Mouse (Mus musculus) NIH3T3 (cell line): ENCODE results near the gene Zc3h14.
A peak's percentile ranks its signal among the peaks of the same experiment; 100 is the strongest.

ENCODE experiments used
- DNase-seq: peaks from one replicate; pipeline ENCODE4 v3.0.0-alpha.2; 2012; ENCODE audit warnings: low read depth

Gene Zc3h14

DNA sequence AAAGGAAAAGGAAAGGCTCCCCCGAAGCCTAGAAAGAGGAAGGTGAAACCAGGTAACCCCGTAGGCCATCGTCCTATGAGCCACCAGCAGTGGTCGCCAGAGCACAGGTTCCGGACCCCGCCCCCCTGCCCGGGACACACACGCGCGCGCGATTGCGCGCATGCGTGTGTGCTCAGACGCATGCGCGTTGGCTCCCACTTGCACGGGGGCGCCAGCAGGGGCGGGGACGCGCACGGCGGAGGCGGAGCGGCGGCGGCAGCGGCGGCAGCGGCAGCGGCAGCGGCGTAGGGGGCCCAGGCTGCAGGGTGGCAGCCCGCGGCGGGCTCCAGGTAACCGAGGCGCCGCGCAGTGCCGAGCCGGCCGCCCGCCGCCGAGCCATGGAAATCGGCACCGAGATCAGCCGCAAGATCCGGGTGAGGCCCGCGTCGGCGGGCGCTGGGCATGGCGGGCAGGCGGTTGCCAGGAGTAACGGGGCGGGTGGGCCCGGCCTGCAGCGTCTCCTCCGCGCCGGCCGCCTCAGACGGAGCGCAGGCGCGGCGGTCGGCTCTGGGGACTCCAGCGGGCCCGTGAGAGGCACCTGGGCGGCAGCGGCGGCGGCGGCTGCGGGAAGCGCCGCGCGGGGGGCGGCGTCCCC is at the start of gene Zc3h14:
Gene Zc3h14 (plus strand): TSS at position 219 of the 634 bp plus-strand sequence.
- peak; percentile 99 for DNase-seq

DNA sequence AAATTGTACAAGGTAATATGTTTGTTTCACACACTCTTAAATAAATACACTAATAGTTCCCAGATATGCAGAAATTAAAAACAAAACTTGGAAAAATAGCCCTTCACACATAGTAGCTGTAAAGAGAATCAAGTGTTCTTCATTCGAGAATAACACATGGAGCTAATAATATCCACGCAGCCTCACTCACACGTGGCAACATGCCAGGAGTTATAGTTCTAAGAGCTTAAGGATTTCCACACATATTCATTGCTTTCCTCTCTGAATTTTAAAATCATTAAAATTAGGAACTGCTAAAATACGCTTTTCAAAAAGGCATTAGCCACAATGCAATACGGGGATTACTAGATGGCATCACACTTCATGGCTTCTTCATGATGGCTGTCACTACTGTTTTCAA is 49.6 kb upstream of the Zc3h14 start:
- peak; percentile 72 for DNase-seq

DNA sequence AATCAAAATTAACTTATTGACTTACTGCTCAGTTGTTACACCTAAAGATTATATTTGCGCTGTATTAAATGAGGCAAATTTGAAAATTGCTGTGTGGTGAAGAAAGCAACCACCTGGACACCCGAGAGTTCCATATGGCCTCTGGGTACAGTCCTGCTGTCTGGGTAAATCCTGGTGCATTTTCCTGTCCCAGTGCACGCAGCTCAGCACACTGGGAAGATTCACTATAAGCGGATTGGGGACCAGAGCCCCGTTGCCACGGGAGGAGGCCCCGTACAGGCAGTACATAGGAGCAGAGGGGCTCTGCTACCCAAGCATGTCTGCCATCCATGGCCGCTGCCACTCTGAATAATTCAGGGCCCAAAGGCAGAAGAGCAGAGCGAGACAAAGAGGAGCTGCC is 45.2 kb upstream of the Zc3h14 start:
- DNase-seq = no peak

DNA sequence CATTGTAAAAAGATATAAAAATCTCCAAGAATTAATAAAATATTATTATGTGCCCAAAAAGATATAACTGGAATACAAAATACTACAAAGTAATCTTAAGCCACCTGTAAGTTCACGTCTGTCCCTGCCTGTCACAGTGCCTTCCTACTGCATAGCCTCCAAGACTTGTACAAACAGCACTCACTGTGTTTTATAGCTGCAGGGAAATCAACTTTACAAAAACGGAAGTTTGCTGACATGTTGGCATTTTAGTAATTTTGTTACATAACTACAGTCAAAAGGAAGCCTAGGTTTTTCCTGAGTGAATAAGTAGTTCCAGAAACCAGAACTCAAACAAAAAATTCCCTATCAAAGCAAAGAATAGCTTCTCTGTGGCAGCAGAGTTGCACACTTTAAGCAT is 43.2 kb upstream of the Zc3h14 start:
- no peak for DNase-seq

DNA sequence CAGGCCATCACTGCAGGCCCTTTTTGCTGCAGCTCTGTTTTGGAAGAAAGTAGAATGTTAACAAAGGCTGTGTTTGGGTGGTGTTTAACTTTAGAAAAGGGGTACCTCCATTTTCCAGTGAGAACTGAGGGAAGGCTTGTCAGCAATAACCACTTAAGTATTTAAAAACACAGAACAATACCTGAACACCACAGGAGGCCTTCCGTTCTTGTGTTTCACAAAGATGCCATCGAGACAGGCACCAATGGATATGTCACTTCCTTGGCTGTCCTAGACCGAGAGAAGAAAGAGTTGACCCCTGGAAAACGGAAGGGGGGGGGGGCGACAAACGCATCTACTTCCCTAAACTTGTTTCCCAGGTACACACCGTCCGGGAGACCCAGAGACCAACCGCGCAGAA is 42.8 kb upstream of the Zc3h14 start:
- no peak for DNase-seq

DNA sequence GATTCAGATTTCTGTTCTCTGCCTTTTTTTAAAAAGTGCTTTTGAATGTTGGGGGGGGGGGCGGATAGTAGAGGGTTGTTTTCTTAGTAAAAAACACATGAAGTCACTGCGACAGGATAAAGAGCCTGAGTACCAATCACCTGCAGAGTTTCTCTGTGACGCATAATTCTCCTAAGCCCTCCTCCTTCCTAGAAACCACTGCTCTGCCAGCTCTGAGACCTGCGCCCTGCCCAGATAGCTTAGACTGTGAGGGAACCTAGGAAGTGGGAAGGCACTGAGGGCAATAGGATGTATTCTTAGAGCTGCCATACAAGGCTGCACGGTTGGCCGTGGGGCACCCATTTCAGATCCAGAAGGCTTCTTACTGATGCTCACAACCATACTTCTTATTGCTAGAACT is 33.9 kb upstream of the Zc3h14 start:
- DNase-seq = no peak

DNA sequence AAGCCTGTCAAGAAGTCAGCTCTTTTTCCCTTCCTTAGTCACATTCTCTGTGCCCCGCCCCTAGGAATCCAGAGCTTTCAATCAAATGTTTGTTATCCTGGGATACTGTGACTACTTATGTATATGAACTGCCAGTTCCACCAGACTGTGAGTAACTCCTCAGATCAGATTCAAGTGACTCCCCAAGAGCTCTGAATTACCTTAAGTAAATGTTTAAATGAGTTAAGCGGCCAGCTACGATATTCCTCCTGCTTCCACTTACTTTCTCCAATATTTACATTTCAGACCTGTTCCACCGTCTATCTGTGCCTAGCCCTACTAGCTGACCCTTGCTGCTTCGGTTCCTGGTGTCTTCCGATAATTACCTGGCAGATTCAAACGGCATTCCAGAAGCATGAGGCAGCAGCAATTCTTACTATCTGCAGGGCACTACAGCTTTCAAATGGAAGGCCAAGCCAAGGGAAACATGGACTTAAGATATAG is 33.1 kb upstream of the Zc3h14 start:
- DNase-seq = peak; percentile 76

DNA sequence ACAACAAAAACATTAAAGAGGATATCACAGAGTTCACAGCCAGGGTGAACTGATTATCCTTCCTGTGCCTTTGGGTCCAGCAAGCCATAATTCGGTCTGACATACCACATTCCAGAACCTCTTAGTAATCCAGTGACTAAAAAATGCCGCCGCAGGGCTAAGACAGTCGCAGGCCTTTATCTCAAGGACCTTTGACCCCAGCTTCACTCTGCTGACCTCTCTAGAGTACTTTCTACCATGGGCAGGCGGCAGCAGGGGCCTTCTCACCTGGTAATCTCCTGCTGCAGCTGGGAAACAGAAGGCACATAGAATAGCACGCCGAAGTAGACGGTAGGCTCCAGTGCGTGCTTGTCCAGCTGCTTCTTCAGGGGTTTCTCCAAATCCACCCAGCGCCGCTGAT is 32.0 kb upstream of the Zc3h14 start:
- peak; percentile 41 for DNase-seq

DNA sequence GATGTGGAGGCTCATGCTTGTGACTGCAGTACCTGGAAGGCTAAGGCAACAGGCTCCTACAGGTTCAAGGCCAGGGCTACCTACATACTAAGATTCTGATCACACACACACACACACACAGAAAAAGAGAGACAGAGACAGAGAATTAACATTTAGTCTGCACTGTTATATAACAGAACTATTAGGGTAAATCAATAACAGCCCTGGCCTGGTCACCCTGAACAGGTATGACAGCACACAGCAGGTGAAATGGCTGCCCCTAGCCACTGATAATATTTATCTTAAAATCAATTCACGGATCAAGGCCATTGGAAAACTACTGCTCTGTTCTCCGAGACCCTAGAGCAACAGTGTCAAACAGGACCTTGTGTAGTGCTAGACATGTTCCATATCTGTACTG is 30.6 kb upstream of the Zc3h14 start:
- DNase-seq = no peak

DNA sequence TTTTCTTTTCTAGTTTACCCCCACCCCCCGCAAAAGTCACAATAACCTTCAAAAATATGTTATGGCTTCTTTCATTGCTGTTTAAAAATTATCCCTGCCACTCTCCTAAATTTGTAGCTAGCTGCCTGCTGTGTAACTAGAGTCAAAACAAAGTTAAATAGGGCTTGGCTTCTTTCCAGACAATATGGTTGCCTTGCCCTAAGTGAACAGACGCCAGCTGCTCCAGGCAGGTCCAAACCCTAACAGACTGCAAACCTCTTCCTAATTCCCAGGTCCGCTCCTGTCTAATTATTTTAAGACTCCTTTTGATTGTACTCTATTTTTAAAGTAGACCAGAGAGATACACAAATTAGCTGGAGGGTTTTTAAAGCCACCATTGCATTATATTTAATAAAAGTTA is 26.1 kb upstream of the Zc3h14 start:
- DNase-seq = no peak

DNA sequence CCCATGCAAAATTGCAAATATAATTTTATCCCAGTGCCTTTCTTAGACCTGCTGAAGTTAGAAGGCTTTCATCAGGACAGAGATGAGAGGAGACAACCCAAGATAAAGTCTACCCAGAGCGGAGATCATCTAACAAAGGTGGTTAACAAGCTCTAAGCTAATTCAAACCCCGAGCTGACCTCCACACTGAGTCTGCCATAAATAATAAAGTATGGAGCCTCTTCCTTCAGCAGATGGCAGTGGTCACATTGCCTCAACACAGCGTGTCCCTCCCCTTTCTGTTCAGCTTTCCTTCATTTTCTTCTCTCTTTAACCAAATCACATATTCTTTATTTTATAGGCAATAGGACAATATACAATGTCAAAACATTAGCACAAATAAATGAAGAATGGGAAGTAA is 25.7 kb upstream of the Zc3h14 start:
- no peak for DNase-seq

DNA sequence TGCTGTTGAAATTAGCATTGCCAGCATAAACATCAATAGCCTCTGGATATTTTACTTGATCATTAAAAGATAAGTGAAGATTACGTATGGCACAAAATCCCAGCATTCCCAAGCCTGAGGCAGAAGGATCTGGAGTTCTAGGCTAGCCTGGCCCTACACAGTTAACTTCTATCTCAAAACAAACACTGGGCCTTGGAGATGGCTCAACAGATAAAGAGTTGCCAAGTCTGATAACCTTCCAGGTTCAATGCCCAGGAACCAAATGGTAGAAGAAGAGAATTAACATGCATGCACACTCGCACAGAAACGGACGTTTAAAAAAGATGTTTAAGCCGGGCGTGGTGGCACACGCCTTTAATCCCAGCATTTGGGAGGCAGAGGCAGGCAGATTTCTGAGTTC is 22.5 kb upstream of the Zc3h14 start:
- DNase-seq = no peak

DNA sequence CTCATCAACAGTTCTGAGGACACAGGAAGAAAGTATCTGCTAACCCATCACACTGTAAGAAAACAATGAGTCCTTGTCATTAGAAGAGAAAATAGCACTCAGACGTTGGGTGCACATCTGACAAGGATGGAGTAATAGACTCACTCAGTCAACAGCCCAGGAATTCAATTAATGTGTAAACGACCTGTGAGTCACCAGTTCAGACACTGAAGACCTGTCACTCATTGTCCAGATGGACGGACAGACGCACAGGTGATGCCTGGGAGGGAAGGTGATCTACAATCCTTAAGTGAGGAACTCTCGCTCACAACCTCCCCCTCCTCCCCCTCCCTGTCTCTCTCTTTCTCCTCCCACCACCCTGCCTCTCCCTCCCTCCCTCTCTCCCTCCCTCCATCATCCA is 21.8 kb upstream of the Zc3h14 start:
- DNase-seq = peak; percentile 5

DNA sequence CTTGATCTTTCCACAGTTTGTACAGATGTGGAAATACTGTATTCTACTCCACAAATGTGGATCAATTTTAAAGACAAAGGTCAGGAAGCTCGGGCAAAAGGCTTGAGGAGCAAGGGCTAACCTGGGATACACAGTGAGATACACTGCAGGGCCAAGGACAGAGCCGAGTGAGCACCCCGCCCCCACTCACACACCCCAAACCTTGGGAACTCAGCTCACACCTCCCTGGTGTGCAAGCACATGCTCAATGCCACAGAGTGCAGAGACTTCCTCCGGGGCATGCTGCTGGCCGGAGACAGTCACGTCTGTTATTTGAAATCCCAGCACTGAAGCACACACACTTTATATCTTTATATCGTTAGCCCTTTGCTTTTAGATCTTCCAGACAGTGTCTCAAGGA is 20.7 kb upstream of the Zc3h14 start:
- DNase-seq = no peak

DNA sequence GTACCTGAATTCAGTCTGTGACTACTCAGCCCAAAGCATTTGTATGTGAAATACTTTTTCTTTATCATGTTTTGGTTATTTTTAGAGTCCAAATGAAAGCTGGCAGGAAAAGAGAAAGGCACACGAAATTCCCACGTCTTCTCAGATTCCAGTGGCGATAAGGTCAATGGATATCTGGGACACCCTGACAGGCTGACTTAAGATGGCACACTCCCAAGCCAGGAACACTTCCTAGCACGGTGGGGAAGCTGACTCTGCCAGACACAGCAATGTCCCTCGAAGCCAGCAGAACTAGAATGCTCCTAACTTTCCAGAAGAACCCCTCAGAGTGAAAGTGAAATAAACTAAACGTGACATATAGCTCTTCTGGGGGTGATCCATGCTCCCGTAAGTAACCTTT is 19.6 kb upstream of the Zc3h14 start:
- DNase-seq = no peak

DNA sequence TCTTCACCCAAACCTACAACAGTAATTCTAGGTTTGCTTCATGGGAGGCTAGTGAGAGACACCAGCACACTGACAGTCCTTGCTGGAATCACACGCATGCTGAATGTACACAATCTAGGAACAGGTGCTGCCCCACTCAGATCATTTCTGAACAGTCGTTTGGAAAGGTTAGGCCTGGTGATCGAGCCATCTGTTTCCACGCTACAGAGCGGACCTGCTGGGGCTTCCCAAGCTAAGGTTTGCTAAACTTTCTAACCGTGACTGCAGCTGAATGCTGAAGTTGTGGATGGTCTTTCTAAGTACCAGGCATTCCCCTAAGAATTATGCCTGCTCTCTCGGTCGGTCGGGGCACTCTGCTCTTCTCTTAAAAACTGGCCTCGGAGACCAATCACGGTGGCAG is 16.1 kb upstream of the Zc3h14 start:
- no peak for DNase-seq

DNA sequence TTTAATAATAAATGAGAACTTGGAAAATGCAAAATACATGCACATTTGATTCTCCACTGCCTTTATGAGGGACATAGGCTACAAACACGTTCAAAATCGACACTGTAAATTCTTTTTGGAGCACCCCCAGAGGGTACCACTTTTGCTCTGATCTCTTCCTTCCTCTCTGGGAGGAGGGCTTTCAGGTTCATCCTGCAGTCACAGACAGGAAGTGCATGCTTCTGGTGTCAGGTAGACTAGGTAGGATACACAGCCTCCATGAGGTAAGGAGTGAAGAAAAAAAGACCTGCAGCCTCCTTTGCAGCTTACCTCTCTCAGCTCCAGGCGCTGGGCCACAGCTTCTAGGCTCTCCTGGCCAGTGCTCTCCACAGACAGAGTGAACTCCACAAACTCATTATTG is 13.6 kb upstream of the Zc3h14 start:
- DNase-seq = no peak

DNA sequence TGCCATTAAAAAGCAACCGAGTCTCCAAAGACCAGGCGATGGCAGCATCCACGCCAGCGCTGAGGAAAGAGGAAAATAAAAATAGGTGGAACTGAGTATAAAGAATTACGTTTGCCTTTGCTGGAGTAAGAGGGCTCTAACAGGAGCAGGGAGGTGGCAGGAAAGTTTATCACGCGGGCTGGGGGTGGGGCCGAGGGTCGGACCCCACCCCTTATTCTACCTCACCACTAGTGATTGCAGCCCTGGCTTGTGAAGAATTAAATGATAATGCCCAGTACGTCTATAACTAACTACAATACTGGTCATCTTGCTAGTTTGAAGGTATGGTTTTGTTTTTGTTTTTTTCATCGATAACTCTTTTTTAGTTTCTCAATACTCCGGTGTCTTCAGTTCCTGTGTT is 13.0 kb upstream of the Zc3h14 start:
- no peak for DNase-seq

DNA sequence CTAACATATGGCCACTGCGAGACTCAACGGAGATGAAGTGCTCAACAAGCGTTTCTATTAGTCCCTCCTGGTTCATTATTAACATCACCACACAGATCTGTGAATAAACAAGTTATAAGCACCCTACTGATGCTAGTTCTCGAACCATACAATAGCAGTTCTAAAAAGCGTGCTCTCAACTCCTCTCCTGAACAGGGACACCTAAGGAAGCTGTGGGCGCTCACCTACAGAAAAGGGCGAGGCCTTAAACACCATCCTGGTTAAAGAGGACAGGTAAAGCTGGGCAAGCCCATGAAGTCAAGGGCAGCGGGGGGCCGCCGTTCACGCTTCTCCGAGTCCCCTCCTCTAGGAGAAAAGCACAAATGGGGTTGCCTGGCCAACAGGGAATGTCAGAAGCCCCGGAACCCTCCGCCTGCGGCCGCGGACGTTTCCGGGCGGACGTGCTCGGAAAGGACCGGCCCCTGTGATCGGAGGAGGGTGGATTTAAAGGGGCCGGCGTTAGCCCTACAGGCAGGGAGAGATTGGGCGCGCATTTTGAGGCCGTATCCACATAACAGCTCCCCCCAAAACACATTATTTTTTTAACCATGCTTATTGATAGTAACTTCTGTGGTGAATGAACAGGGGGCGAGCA is 12.4 kb upstream of the Zc3h14 start:
- peak; percentile 94 for DNase-seq

DNA sequence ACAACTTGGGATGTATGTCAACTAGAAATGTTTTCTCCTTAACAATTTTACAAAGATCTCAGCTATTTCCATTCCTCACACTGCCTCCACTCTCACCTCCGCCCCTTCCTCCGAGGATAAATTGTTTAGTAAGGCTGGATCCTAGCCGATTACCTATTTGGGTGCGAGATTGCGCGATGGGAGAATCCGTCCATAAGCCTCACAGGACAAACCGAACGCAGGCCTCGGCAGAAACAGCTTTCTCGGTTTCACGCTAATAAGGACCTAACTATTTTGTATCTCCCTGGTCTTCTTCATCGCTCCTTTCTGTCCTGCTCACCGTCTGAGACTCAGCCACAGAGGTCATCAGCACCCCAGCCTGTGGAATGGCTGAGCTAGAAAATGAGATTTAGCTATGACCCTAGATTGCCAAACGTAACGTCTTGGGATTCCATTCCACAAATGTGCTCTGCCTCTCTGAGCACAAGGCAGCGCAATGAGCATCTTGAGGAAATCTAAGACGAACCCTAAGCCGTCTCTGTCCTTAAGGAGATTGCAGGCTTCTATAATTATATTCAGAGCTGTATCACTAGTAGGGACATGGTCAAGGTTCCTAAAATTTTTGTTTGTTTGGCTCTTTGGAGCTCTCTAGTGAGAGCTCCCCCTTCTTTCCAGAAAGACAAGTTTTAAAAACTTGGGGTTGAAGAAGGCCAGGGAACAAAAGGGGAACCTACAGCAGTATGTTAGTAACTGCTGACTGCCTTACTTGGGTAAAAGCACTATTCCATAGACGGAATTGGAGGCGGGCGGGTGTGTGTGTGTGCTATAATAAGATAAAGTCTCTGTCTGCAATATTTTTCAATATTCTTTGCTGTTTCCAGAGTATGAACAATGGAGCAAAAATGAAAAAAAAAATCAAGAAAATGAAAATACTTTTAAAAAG is 11.6 kb upstream of the Zc3h14 start:
- DNase-seq = peak; percentile 26

DNA sequence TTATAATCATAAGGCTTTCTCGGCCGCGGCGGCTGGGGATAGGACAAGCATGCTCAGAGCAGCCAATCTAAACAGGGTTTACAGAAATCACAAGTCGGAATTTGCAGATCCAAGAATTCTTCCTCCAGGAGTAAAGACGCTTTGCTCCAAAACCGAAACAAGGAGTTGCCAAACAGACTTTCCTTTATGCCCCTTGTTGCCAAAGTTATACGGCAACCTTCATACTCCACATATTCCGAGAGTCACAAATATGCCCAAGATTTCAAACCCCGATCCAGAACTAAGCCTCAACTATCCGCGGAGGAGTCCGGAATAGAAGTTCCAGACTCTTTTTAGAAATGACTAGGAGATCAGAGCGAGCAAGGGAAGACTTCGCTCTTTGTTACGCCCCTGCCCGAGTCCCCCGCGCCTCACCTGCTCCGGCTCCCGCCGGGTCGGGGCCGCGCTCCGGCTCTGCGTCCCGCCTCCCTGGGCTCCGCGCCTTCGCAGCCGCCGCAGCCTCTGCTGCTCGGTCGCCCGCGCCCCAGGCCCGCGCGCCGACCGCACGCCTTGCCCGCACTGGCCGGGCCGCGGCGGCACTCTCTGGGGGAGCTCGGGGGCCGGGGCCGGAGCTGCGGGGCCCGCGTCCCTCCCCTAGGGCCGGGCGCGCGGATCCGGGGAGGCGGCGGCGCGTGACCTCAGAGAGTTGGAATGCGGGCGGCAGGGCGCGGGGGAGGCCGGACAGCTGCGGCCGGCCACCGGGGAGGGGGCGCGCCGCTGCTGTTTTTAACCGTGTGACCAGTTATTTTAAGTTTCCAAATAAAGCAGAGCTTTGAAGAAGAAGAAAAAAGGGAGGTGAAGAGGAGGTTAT is 9.6 kb upstream of the Zc3h14 start, which contains the start of gene Ptpn21:
Gene Ptpn21 (minus strand): TSS at position 455 of the 850 bp plus-strand sequence.
- DNase-seq = peak; percentile 83

DNA sequence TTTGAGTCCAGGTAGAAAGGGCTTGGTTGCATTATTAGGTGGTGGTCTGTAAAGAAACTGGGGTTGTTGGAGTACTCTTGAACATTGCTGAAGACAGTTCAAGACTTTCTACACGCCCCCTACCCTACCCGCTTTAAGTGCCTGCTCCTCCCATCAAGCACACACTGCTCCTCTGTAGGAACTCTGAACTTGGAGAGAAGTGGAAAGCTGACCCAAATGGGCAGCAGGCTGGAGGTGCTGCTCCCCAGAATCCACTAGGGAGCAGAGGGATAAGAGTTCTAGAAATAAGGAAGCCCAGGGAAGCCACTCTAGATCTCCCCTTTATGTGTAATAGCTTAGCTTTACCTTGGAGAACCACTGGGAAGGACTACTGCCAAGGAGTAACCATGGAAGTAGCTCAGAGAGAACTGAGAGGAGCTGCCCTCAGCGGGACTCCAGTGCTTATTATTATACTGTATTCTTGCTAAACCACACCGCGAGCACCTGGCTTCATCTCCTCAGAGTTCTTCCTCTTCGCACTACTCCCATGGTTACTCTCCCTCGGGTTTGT is 8.9 kb upstream of the Zc3h14 start:
- DNase-seq = peak; percentile 48
